Mouse (Mus musculus) kidney, postnatal 36 days (tissue): ENCODE measurements at regions not wholly inside any gene's neighbourhood (a gene's known extent, or its start where the extent isn't known, plus 50 kb on each side); places are given as distances from the start of the nearest gene placed in this dataset.

Source experiments
- DNase-seq, 2 experiments: peaks; one replicate each; pipeline ENCODE4 v3.0.0; 2021 to 2022; ENCODE audit warnings: mixed read lengths in 2 of 2

GRCm38 (mm10) chr3:39388491-39388890 is 501.8 kb downstream of the Fat4 start:
- DNase-seq, result no peak

- no peak for DNase-seq
Measured at GRCm38 (mm10) chr3:39390442-39390841, 503.7 kb downstream of the Fat4 start.

- DNase-seq, result peak; percentile 2 to 18
Measured at GRCm38 (mm10) chr3:39392053-39392452, 505.3 kb downstream of the Fat4 start.

- no peak for DNase-seq
Measured at GRCm38 (mm10) chr3:39396672-39397071, 509.9 kb downstream of the Fat4 start.

GRCm38 (mm10) chr3:39397255-39397654 is 510.5 kb downstream of the Fat4 start:
- DNase-seq, result no peak

GRCm38 (mm10) chr3:39397677-39398076 is 510.9 kb downstream of the Fat4 start:
- DNase-seq, result no peak

- no peak for DNase-seq
Measured at GRCm38 (mm10) chr3:39424778-39425642, 538.3 kb downstream of the Fat4 start.

- DNase-seq, result no peak
Measured at GRCm38 (mm10) chr3:39425643-39426016, 538.9 kb downstream of the Fat4 start.

- DNase-seq, result no peak
Measured at GRCm38 (mm10) chr3:39443328-39443727, 556.6 kb downstream of the Fat4 start.

GRCm38 (mm10) chr3:39455650-39456049 is 568.9 kb downstream of the Fat4 start:
- DNase-seq, result no peak

- DNase-seq, result no peak
Measured at GRCm38 (mm10) chr3:39460183-39460888, 573.6 kb downstream of the Fat4 start.

GRCm38 (mm10) chr3:39461561-39461960 is 574.8 kb downstream of the Fat4 start:
- peak in 1 of 2 experiments; percentile 3 for DNase-seq

- no peak for DNase-seq
Measured at GRCm38 (mm10) chr3:39465811-39466210, 579.1 kb downstream of the Fat4 start.

GRCm38 (mm10) chr3:39489392-39489791 is 602.7 kb downstream of the Fat4 start:
- DNase-seq, result no peak

GRCm38 (mm10) chr3:39494363-39494762 is 607.6 kb downstream of the Fat4 start:
- DNase-seq, result no peak

GRCm38 (mm10) chr3:39528087-39528486 is 641.3 kb downstream of the Fat4 start:
- DNase-seq, result no peak

GRCm38 (mm10) chr3:39537515-39537914 is 650.8 kb downstream of the Fat4 start:
- DNase-seq, result no peak

- DNase-seq, result no peak
Measured at GRCm38 (mm10) chr3:39540530-39541118, 653.9 kb downstream of the Fat4 start.

GRCm38 (mm10) chr3:39559460-39560041 is 672.8 kb downstream of the Fat4 start:
- DNase-seq, result no peak

- no peak for DNase-seq
Measured at GRCm38 (mm10) chr3:39560951-39561350, 674.2 kb downstream of the Fat4 start.

- DNase-seq, result no peak
Measured at GRCm38 (mm10) chr3:39571444-39572237, 684.9 kb downstream of the Fat4 start.

GRCm38 (mm10) chr3:39575200-39575599 is 688.5 kb downstream of the Fat4 start:
- no peak for DNase-seq
